Mouse (Mus musculus) CH12.LX (cell line): ENCODE measurements around the gene Smim27. TPM values are rescaled to one million over a fixed set of nuclear protein-coding genes. Genes with fewer than 3 reads are reported as not detected.

Experiments
- DNase-seq: peaks from one replicate; pipeline ENCODE4 v3.0.0-alpha.2; 2013; ENCODE audit errors: extremely low read depth
- H3K27ac ChIP-seq: 2 replicates; pipeline ENCODE4 v1.5.1; 2012; ENCODE audit warnings: low read depth, mild to moderate bottlenecking, control low read depth, moderate library complexity; ENCODE audit not compliant: insufficient read depth
- H3K27me3 ChIP-seq: replicated peaks from 2 replicates; pipeline ENCODE3; 2012; ENCODE audit warnings: inconsistent platforms
- H3K36me3 ChIP-seq, 2 experiments: replicated peaks in 1 of 2; 2 replicates each; pipeline versions ENCODE3 to v1.6.1; 2012; ENCODE audit warnings: inconsistent platforms in 1 of 2, low read length in 1 of 2, mild to moderate bottlenecking in 1 of 2, mixed read lengths in 1 of 2, moderate library complexity in 1 of 2; ENCODE audit not compliant: control insufficient read depth in 1 of 2, insufficient read depth in 1 of 2
- H3K4me1 ChIP-seq, 2 experiments: 2 replicates each; pipeline ENCODE4 v1.6.1; 2012; ENCODE audit warnings: inconsistent platforms in 1 of 2, moderate library complexity in 1 of 2; ENCODE audit not compliant: insufficient read depth in 2 of 2, control insufficient read depth in 1 of 2
- H3K4me2 ChIP-seq: 2 replicates; pipeline ENCODE4 v1.6.1; 2012; ENCODE audit warnings: low read depth, mild to moderate bottlenecking, control low read depth; ENCODE audit not compliant: poor library complexity, insufficient read depth, severe bottlenecking
- H3K4me3 ChIP-seq, 3 experiments: fragments of 150-350 bp in 1 of 3; sonication (generic) in 1 of 3; replicated peaks in 1 of 3; 2 replicates each; pipeline versions ENCODE3 to v1.5.1; 2011 to 2012; ENCODE audit warnings: low read depth in 2 of 3, low read length in 2 of 3, mild to moderate bottlenecking in 2 of 3, moderate library complexity in 2 of 3, control low read depth in 1 of 3, improper control_type of control experiment in 1 of 3, inconsistent platforms in 1 of 3, mixed read lengths in 1 of 3; ENCODE audit not compliant: poor library complexity in 1 of 3
- H3K79me2 ChIP-seq: replicated peaks from 2 replicates; pipeline ENCODE4 v1.6.1; 2012; ENCODE audit warnings: mild to moderate bottlenecking, moderate library complexity; ENCODE audit not compliant: control insufficient read depth, poor library complexity, insufficient read depth, severe bottlenecking; ENCODE audit errors: extremely low read depth
- H3K9ac ChIP-seq: 2 replicates; pipeline ENCODE4 v1.6.1; 2012; ENCODE audit warnings: low read depth, mild to moderate bottlenecking, control low read depth, moderate library complexity; ENCODE audit not compliant: insufficient read depth
- H3K9me3 ChIP-seq: replicated peaks from 2 replicates; pipeline ENCODE3; 2012; ENCODE audit warnings: low read length, inconsistent platforms, mixed read lengths
- CHD1 ChIP-seq: IDR thresholded peaks from 2 replicates; pipeline ENCODE4 v1.6.1; 2012; ENCODE audit warnings: low read depth, low read length, improper control_type of control experiment, inconsistent platforms
- CTCF ChIP-seq, 2 experiments: IDR thresholded peaks in 1 of 2; conservative IDR thresholded peaks in 1 of 2; 2 replicates each; pipeline ENCODE4 v1.5.1; 2011 to 2012; ENCODE audit warnings: low read depth in 2 of 2, low read length in 2 of 2, improper control_type of control experiment in 1 of 2, inconsistent platforms in 1 of 2, mild to moderate bottlenecking in 1 of 2, moderate library complexity in 1 of 2
- E2F4 ChIP-seq: IDR thresholded peaks from 2 replicates; pipeline ENCODE4 v1.6.1; 2011; ENCODE audit warnings: low read depth, low read length, improper control_type of control experiment; ENCODE audit not compliant: insufficient replicate concordance
- ELF1 ChIP-seq: IDR thresholded peaks from 2 replicates; pipeline ENCODE4 v1.6.1; 2014; ENCODE audit warnings: low read depth, mild to moderate bottlenecking, inconsistent platforms, low read length, improper control_type of control experiment
- IRF4 ChIP-seq: IDR thresholded peaks from 2 replicates; pipeline ENCODE4 v1.6.1; 2014; ENCODE audit warnings: low read depth, mild to moderate bottlenecking, inconsistent platforms, low read length, improper control_type of control experiment
- JUND ChIP-seq: conservative IDR thresholded peaks from 2 replicates; pipeline ENCODE4 v1.6.1; 2011; ENCODE audit warnings: low read depth, low read length, improper control_type of control experiment
- KAT2A ChIP-seq: IDR thresholded peaks from 2 replicates; pipeline ENCODE4 v1.6.1; 2012; ENCODE audit warnings: low read length, improper control_type of control experiment, inconsistent platforms; ENCODE audit not compliant: insufficient replicate concordance
- NRF1 ChIP-seq: IDR thresholded peaks from 2 replicates; pipeline ENCODE4 v1.6.1; 2014; ENCODE audit warnings: low read depth, mild to moderate bottlenecking, inconsistent platforms, low read length, improper control_type of control experiment, moderate library complexity
- POLR2A ChIP-seq: IDR thresholded peaks from 2 replicates; pipeline ENCODE4 v1.6.1; 2011; ENCODE audit warnings: low read depth, mild to moderate bottlenecking, improper control_type of control experiment, low read length
- POLR2AphosphoS2 ChIP-seq: IDR thresholded peaks from 2 replicates; pipeline ENCODE4 v1.6.1; 2011; ENCODE audit warnings: low read depth, low read length, improper control_type of control experiment
- RCOR1 ChIP-seq: conservative IDR thresholded peaks from 2 replicates; pipeline ENCODE4 v1.6.1; 2012; ENCODE audit warnings: low read depth, mild to moderate bottlenecking, inconsistent platforms, low read length, improper control_type of control experiment
- TBP ChIP-seq: conservative IDR thresholded peaks from 2 replicates; pipeline ENCODE4 v1.6.1; 2011; ENCODE audit warnings: low read depth, low read length, improper control_type of control experiment
- TCF12 ChIP-seq: IDR thresholded peaks from 2 replicates; pipeline ENCODE4 v1.6.1; 2014; ENCODE audit warnings: low read depth, mild to moderate bottlenecking, inconsistent platforms, low read length, improper control_type of control experiment
- USF2 ChIP-seq: conservative IDR thresholded peaks from 2 replicates; pipeline ENCODE4 v1.6.1; 2011; ENCODE audit warnings: low read depth, low read length, improper control_type of control experiment
- ZC3H11A ChIP-seq: IDR thresholded peaks from 2 replicates; pipeline ENCODE4 v1.6.1; 2012; ENCODE audit warnings: low read depth, mild to moderate bottlenecking, inconsistent platforms, low read length, improper control_type of control experiment
- ZKSCAN1 ChIP-seq: IDR thresholded peaks from 2 replicates; pipeline ENCODE4 v1.6.1; 2012; ENCODE audit warnings: low read depth, inconsistent platforms, low read length, improper control_type of control experiment, borderline replicate concordance
- ZMIZ1 ChIP-seq: IDR thresholded peaks from 2 replicates; pipeline ENCODE4 v1.6.1; 2012; ENCODE audit warnings: low read depth, mild to moderate bottlenecking, inconsistent platforms, low read length, improper control_type of control experiment
- ZNF384 ChIP-seq: IDR thresholded peaks from 2 replicates; pipeline ENCODE4 v1.6.1; 2012; ENCODE audit warnings: low read depth, low read length, improper control_type of control experiment, inconsistent platforms
- dilution Hi-C: fragments of 300-500 bp; cut with MboI; formaldehyde crosslinking; loops from 2 replicates; pipeline ENCODE4 v1.14.3; 2020; ENCODE audit warnings: low sequenced_read_pairs; ENCODE audit not compliant: extremely low pct_unique_long_range_greater_than_20kb, extremely low pct_ligation_motif_present
- in situ Hi-C: fragments of 300-500 bp; cut with MboI; formaldehyde crosslinking; loops from 3 replicates; pipeline ENCODE4 v1.14.3; 2019; ENCODE audit warnings: low sequenced_read_pairs, low pct_ligation_motif_present, low pct_unique_long_range_greater_than_20kb, mixed read lengths
- polyA plus RNA-seq: library from polyadenylated mRNA; unstranded; fragments of >175 nt; gene quantifications from 2 replicates; pipeline ENCODE4 v1.2.1, GENCODE M21; 2012; ENCODE audit warnings: low read depth; ENCODE audit not compliant: insufficient read length
- total RNA-seq, 2 experiments: library from RNA; depleted of rRNA; stranded (reverse); fragments of 300-350 nt in 1 of 2; fragments of >200 nt in 1 of 2; gene quantifications; 2 replicates each; pipeline ENCODE4 v1.2.3; 2012 to 2014

Gene Smim27
- total and polyA plus RNA-seq, 3 experiments = 1.6 to 9.7 (median 6.5) TPM

- Histone ChIP-seq H3K9ac (no peak overlapping the region), H3K9me3 (no peaks in the 10 kb centered on the region), H3K27me3 (no peaks in the 10 kb centered on the region), H3K4me2 (peak overlapping the region; percentile 64), H3K79me2 (no peaks in the 10 kb centered on the region), H3K36me3 (no peaks in the 10 kb centered on the region), H3K4me1 (peaks cover 4 to 20% of the 10 kb centered on the region in 2 experiments; a peak in 3 of 4 replicates), H3K4me3 (no peak overlapping the region), H3K27ac (no peak overlapping the region)
- TF ChIP-seq ZMIZ1 (no peak), JUND (no peak; the same call in 1 of the 2 replicates), RCOR1 (no peak), TBP (no peak), ZKSCAN1 (no peak), NRF1 (no peak), POLR2AphosphoS2 (no peak), E2F4 (no peak), ZNF384 (peak; percentile 67; the same call in 1 of the 2 replicates), CHD1 (no peak), USF2 (no peak), CTCF (conservative IDR thresholded peaks at IDR 0.05 in 1 of 2, IDR thresholded peaks at IDR 0.05 in 1 of 2; ENCODE audit: low read depth in 2 of 2, low read length in 2 of 2) (no peak), KAT2A (no peak), POLR2A (0 out of 2 replicates have a peak, but pooled peaks have one; percentile 20), ELF1 (0 out of 2 replicates have a peak, but pooled peaks have one; percentile 25)
- dilution Hi-C loops (no loop called here), in situ Hi-C loops (no loop called here)
- peak; percentile 66 for DNase-seq
Observed at GRCm38 (mm10) chr4:40244035-40244434, 25.3 kb upstream of the Smim27 start.

DNA sequence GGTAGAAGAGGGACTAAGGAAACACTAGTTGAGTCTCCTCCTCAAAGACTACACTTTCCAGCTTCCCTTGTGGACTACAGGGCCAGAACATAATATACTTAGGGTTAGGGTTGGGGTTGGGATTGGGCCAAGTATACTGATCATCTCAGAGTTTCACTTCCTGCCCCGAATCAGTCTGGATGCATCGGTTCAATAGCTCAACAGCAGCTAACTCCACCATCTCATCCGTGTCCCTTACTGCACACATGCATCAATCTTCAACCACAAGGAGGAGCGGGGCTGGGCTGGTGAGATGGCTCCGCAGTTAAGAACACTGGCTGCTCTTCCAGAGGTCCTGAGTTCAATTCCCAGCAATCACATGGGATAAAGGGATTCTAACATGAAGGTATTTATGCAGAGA lies 18.4 kb upstream of the Smim27 start:
- no peaks in the 10 kb centered on the region for H3K9me3 ChIP-seq
- H3K4me3 ChIP-seq = no peak overlapping the region
- no peaks in the 10 kb centered on the region for H3K27me3 ChIP-seq
- TF ChIP-seq TCF12 (no peak), IRF4 (no peak), NRF1 (no peak), ZC3H11A (no peak), ZNF384 (no peak)
- peaks cover 0 to 7% of the 10 kb centered on the region in 2 experiments for H3K36me3 ChIP-seq
- no peak overlapping the region for H3K27ac ChIP-seq
- DNase-seq = no peak
- H3K79me2 ChIP-seq = no peaks in the 10 kb centered on the region
- dilution Hi-C loops = no loop called here
- H3K4me2 ChIP-seq = no peak overlapping the region
- H3K9ac ChIP-seq = no peak overlapping the region
- H3K4me1 ChIP-seq = no peaks in the 10 kb centered on the region
- in situ Hi-C loops = no loop called here
